Mouse (Mus musculus): ENCODE results near the gene Cyp2d11. TPM values are rescaled to one million over a fixed set of nuclear protein-coding genes. Genes with fewer than 3 reads are reported as not detected.

The Cyp2d11 gene
- polyA plus RNA-seq, 1 experiment from 2014 or later, result not detected

DNA sequence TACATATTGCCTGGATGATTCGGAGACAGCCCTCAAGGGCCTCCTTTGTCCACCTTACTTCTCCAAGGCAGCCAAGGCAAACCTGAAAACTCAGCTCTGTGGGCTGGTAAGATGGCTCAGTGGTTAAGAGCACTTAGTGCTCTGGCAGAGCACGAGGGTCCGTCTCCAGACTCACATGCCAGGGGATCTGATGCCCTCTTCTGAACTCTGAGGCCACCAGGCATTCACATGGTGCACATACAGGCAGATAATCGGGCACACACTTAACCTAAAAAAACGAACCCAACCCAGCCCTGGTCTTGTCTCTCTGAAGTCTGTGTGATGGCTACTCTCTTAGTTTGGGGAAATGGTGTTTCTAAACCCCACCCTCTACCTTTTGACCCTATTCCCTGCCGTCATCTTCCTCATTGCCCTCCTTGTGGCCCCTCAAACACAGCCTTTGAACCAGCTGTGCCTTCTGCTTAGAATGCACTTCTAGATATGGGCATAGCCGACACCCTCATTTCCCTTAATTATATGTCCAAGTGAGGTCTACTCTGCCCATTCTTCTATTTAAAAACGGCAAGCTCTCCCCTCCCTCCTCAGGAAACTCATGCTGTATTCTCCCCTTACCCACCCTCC, 54.1 kb downstream of the Cyp2d11 start:
- Histone ChIP-seq H3K27me3 (ENCODE audit: insufficient read depth, low read length) (no peaks in the 10 kb centered on the region), H3K27ac (ENCODE audit: low read length) (no peak overlapping the region), H3K4me2 (replicated peaks; ENCODE audit: low read depth, low read length) (no peak overlapping the region), H3K9ac (replicated peaks; ENCODE audit: low read length) (no peak overlapping the region), H3K4me1 (ENCODE audit: insufficient read depth, low read length) (peaks cover 36% of the 10 kb centered on the region), H3K9me3 (ENCODE audit: low read length) (no peaks in the 10 kb centered on the region), H3K36me3 (ENCODE audit: insufficient read depth, low read length) (peaks cover 18% of the 10 kb centered on the region), H3K4me3 (ENCODE audit: low read length) (no peak overlapping the region)
- ATAC-seq (ENCODE audit: low FRiP score, low TSS enrichment), result no peak
- WGBS, result 61% methylated on average over 8 of the region's 8 CpGs

Small RNA genes within 50 kb of the gene (microRNA-seq; reads per million reads assigned to microRNA genes)
- gene Gm25990 (not detected), gene Gm27331 (not detected), gene Mir7684 (not detected)

Other genes with a start within 250 kb of the Cyp2d11 start
- gene Srebf2, start 246.8 kb downstream of the Cyp2d11 start, polyA plus RNA-seq (2015; fragmentation: Nextera tagmentation; extraction: Ambion mirVana), result 134 and 144 TPM in 2 replicates
- 0.41 and 0.62 TPM in 2 replicates for gene Shisa8, start 181.2 kb downstream of the Cyp2d11 start, polyA plus RNA-seq (2015; fragmentation: Nextera tagmentation; extraction: Ambion mirVana)
- gene Tnfrsf13c, start 169.7 kb downstream of the Cyp2d11 start, polyA plus RNA-seq (2015; fragmentation: Nextera tagmentation; extraction: Ambion mirVana), result 0.15 TPM in 1 of 2 replicates, not detected in the other
- 65.9 and 71.2 TPM in 2 replicates for gene Cenpm, start 149.3 kb downstream of the Cyp2d11 start, polyA plus RNA-seq (2015; fragmentation: Nextera tagmentation; extraction: Ambion mirVana)
- gene 1500009C09Rik, start 141.6 kb downstream of the Cyp2d11 start, polyA plus RNA-seq (2015; fragmentation: Nextera tagmentation; extraction: Ambion mirVana), result not detected in 2 replicates
- gene Sept3, start 119.1 kb downstream of the Cyp2d11 start, polyA plus RNA-seq (2015; fragmentation: Nextera tagmentation; extraction: Ambion mirVana), result 8.6 and 11.3 TPM in 2 replicates
- 0.41 and 0.61 TPM in 2 replicates for gene Wbp2nl, start 95.1 kb downstream of the Cyp2d11 start, polyA plus RNA-seq (2015; fragmentation: Nextera tagmentation; extraction: Ambion mirVana)
- gene Naga, start 55.1 kb downstream of the Cyp2d11 start, polyA plus RNA-seq (2015; fragmentation: Nextera tagmentation; extraction: Ambion mirVana), result 81.9 and 87.4 TPM in 2 replicates
- gene Pheta2, start 55.1 kb downstream of the Cyp2d11 start, polyA plus RNA-seq (2015; fragmentation: Nextera tagmentation; extraction: Ambion mirVana), result 10.4 and 12.5 TPM in 2 replicates
- gene Smdt1, start 55.1 kb downstream of the Cyp2d11 start, polyA plus RNA-seq (2015; fragmentation: Nextera tagmentation; extraction: Ambion mirVana), result 319 and 325 TPM in 2 replicates
- gene Ndufa6, start 39.7 kb downstream of the Cyp2d11 start, polyA plus RNA-seq (2015; fragmentation: Nextera tagmentation; extraction: Ambion mirVana), result 415 and 434 TPM in 2 replicates
- gene Cyp2d22, start 13.8 kb downstream of the Cyp2d11 start, polyA plus RNA-seq (2015; fragmentation: Nextera tagmentation; extraction: Ambion mirVana), result 18.2 and 21.1 TPM in 2 replicates
- gene Cyp2d10, start 13.2 kb upstream of the Cyp2d11 start, polyA plus RNA-seq (2015; fragmentation: Nextera tagmentation; extraction: Ambion mirVana), result 0.26 TPM in 1 of 2 replicates, not detected in the other
- gene Cyp2d9, start 39.4 kb upstream of the Cyp2d11 start, polyA plus RNA-seq (2015; fragmentation: Nextera tagmentation; extraction: Ambion mirVana), result 0.11 TPM in 1 of 2 replicates, not detected in the other
- gene Cyp2d12, start 161.1 kb upstream of the Cyp2d11 start, polyA plus RNA-seq (2015; fragmentation: Nextera tagmentation; extraction: Ambion mirVana), result not detected in 2 replicates
- not detected in 2 replicates for gene Cyp2d34, start 226.9 kb upstream of the Cyp2d11 start, polyA plus RNA-seq (2015; fragmentation: Nextera tagmentation; extraction: Ambion mirVana)

All from kidney, embryonic 16.5 days (tissue).